In the genomic region with DNA sequence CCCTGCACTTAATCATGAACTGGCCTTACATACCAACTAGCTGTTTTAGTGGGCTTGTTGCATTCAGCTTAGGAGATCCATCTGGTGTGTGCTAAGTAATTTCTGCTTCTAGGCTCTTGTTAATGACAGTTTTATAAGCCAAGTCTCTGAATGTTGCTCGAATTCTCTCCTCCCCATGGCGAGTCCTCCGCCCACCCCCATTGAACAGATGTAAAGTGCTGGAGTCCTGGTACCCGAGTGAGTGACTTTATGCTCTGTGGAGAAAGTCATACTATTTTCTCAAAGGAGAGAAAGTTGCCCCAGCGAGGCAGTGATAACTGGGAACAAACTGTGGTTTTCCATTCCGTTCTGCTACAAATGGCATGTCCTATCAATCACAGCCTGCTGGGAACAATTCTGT, we compare ENCODE assay signal across 28 mouse cellular contexts.
DNase-seq lines count a peak whose midpoint lies in the region; ATAC-seq lines count a peak whose summit lies in the region.
"Had no signal": no experiment of that assay in that cellular context is flagged by ENCODE, and none has a peak within 500 bp of the region (broad histone marks: within the 10 kb centered on the region; RNA-seq: fewer than 3 reads in every experiment).

No protein-coding gene starts in this region.

- H3K4me3 ChIP-seq in neural tube, embryonic 14.5 days (ENCODE audit: low read depth, low read length): no peak overlapping the region
- H3K4me3 ChIP-seq: embryonic facial prominence, embryonic 13.5 days; erythroblast, embryonic 14.5 days; forebrain, embryonic 12.5 days; heart, embryonic 12.5 days; neural tube, embryonic 12.5 days; stomach, embryonic 15.5 days had no signal

- H3K4me1 ChIP-seq in neural tube, embryonic 14.5 days (ENCODE audit: control insufficient read depth, insufficient read depth, low read length): peaks cover 11% of the 10 kb centered on the region; the same call in 1 of the 2 replicates

- H3K27ac ChIP-seq in neural tube, embryonic 14.5 days (ENCODE audit: low read depth, low read length): no peak overlapping the region; the same call in 1 of the 2 replicates
- H3K27ac ChIP-seq: embryonic facial prominence, embryonic 13.5 days; forebrain, embryonic 12.5 days; liver, embryonic 14.5 days; neural tube, embryonic 12.5 days; stomach, embryonic 15.5 days had no signal

- WGBS in neural tube, embryonic 14.5 days: 18% methylated on average over 6 of the region's 6 CpGs

- no peak overlapping the region for H3K4me2 ChIP-seq in neural tube, embryonic 14.5 days (ENCODE audit: low read depth, low read length)
- H3K4me2 ChIP-seq: embryonic facial prominence, embryonic 13.5 days; forebrain, embryonic 12.5 days; heart, embryonic 12.5 days; lung, embryonic 14.5 days; neural tube, embryonic 12.5 days; stomach, embryonic 15.5 days had no signal

- ATAC-seq in frontal cortex, adult (ENCODE audit: low TSS enrichment): peak; percentile 71
- ATAC-seq in neural tube, embryonic 14.5 days (ENCODE audit: low read depth): peak; percentile 35; the same call in 1 of the 2 replicates
- ATAC-seq: intestine, postnatal 0 days had no signal

- H3K9me3 ChIP-seq in neural tube, embryonic 14.5 days (ENCODE audit: control insufficient read depth, low read length): no peaks in the 10 kb centered on the region
- H3K9me3 ChIP-seq: embryonic facial prominence, embryonic 13.5 days; forebrain, embryonic 12.5 days; heart, embryonic 12.5 days; neural tube, embryonic 12.5 days; stomach, embryonic 15.5 days had no signal

- no peak for DNase-seq in frontal cortex, postnatal 25 days (ENCODE audit: low spot score in 2 of 2)
- DNase-seq in layer of hippocampus, adult 11-12 months (ENCODE audit: low spot score): peak; percentile 21
- no peak for DNase-seq in layer of hippocampus, postnatal 10 days (ENCODE audit: low spot score in 2 of 2)
- peak; percentile 28 for DNase-seq in right cerebral cortex, adult 18-20 months
- no peak for DNase-seq in right cerebral cortex, postnatal 25 days
- DNase-seq in retina, embryonic 14.5 days (ENCODE audit: low spot score): no peak
- DNase-seq: adrenal gland, postnatal 14 days; cerebellum, adult 8-10 months; cerebellum, postnatal 36 days; embryo, embryonic 11 days; gastrocnemius, postnatal 14 days; heart, adult 11 months; heart, postnatal 10 days; kidney, postnatal 10 days; lung, embryonic 14.5 days; midbrain, embryonic 14.5 days; thymus, adult 18-20 months; thymus, postnatal 4 days had no signal

- H3K27me3 ChIP-seq in neural tube, embryonic 14.5 days (ENCODE audit: control insufficient read depth, insufficient read depth, low read length): no peaks in the 10 kb centered on the region
- H3K27me3 ChIP-seq: embryonic facial prominence, embryonic 13.5 days; heart, embryonic 12.5 days; neural tube, embryonic 12.5 days; stomach, embryonic 15.5 days had no signal

- no peaks in the 10 kb centered on the region for H3K36me3 ChIP-seq in neural tube, embryonic 14.5 days (ENCODE audit: control insufficient read depth, insufficient read depth, low read length)
- H3K36me3 ChIP-seq: embryonic facial prominence, embryonic 13.5 days; forebrain, embryonic 12.5 days; heart, embryonic 12.5 days; neural tube, embryonic 12.5 days; stomach, embryonic 15.5 days had no signal

- no peak overlapping the region for H3K9ac ChIP-seq in neural tube, embryonic 14.5 days (replicated peaks; ENCODE audit: low read depth, low read length)
- H3K9ac ChIP-seq: embryonic facial prominence, embryonic 13.5 days; forebrain, embryonic 12.5 days; heart, embryonic 12.5 days; liver, embryonic 14.5 days; lung, embryonic 14.5 days; neural tube, embryonic 12.5 days; stomach, embryonic 15.5 days had no signal

Comparison
In these comparisons a context has a peak if more than half of its experiments do, and no peak if none do; other contexts are left out.
1. DNase-seq: peak in layer of hippocampus, adult 11-12 months (single experiment) and right cerebral cortex, adult 18-20 months (single experiment); none in frontal cortex, postnatal 25 days (0 of 2), layer of hippocampus, postnatal 10 days (0 of 2), right cerebral cortex, postnatal 25 days (single experiment) and retina, embryonic 14.5 days (single experiment).